Mouse (Mus musculus): Measurements from ENCODE around the gene Rapgef6.

- TF ChIP-seq POLR2A (IDR thresholded peaks at IDR 0.05; ENCODE audit: extremely low read depth, insufficient read depth, low read length) (no peak), CTCF (IDR thresholded peaks at IDR 0.05; ENCODE audit: extremely low read depth, insufficient read depth, low read length) (no peak)
These were observed 16.4 kb downstream of the Rapgef6 start for GRCm38 (mm10) chr11:54539031-54539430.

Measured in cortical plate, adult 2 months (tissue).